Mouse (Mus musculus): ENCODE measurements at regions not wholly inside any gene's neighbourhood (a gene's known extent, or its start where the extent isn't known, plus 50 kb on each side); places are given as distances from the start of the nearest gene placed in this dataset.

DNA sequence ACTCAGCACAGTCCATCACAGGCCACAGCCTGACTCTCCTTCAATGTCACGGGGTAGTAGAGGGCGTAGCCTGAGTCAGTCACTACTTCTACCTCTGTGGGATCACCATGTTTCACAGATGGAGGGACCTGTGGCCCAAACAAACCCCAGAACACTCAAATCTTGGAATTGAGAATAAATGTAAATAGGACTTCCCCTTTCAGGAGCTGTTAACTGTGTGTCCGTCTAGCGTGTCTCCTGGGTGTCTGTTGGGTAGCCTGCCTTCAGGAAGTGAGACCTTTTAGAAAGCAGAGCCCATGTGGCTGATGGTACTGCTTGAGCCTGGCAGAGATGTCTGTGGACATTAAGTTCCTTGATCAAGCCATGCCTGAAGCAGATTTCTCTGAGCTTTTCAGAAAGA is 87.4 kb upstream of the Smim23 start:
- TF ChIP-seq CTCF (IDR thresholded peaks at IDR 0.05; ENCODE audit: control insufficient read depth, insufficient read depth, low read length) (no peak), POLR2A (IDR thresholded peaks at IDR 0.05; ENCODE audit: borderline replicate concordance, control insufficient read depth, low read depth, low read length) (no peak)
